Mouse (Mus musculus) olfactory bulb, adult 2 months (tissue): ENCODE measurements around the gene Sptbn1.

Experiments used
- CTCF ChIP-seq: fragments of 200-500 bp; IDR thresholded peaks from 2 replicates; pipeline ENCODE4 v1.5.1; 2012; ENCODE audit warnings: low read depth, mild to moderate bottlenecking, low read length, moderate library complexity; ENCODE audit not compliant: insufficient read depth
- POLR2A ChIP-seq: fragments of 200-500 bp; IDR thresholded peaks from 2 replicates; pipeline ENCODE4 v1.6.1; 2012; ENCODE audit warnings: mild to moderate bottlenecking, low read depth, low read length, moderate library complexity; ENCODE audit not compliant: insufficient read depth

DNA sequence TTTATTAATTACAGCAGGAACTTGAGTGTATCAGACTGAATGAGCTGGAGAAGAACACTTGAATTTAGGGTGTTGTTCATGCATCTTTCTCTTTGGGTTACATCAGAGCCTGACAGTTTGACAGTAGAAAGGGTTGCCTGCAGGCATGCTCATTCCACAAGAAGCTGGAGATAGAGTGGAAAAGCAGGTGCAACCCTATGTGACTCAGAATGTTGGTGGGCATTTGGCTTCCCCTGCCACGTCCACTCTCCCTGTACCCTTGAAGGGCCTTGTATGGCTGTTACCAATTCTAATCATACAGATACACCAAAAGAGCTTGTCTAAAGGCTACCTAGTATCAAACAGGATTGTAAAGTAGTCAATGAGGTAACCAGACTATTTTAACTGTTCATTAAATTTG lies 106.2 kb downstream of the Sptbn1 start:
- TF ChIP-seq CTCF (no peak), POLR2A (no peak)
